Mouse (Mus musculus) embryonic facial prominence, embryonic 14.5 days (tissue): ENCODE measurements at regions not wholly inside any gene's neighbourhood (a gene's known extent, or its start where the extent isn't known, plus 50 kb on each side); places are given as distances from the start of the nearest gene placed in this dataset.

Experiments used
- ATAC-seq: fragments of 200-750 bp; cut with Nextera tagmentation; 2 replicates; pipeline ENCODE4 v1.8.0; 2017; ENCODE audit warnings: low read depth, moderate number of reproducible peaks, moderate TSS enrichment
- DNase-seq: peaks from one replicate; pipeline ENCODE4 v3.0.0-alpha.2; 2015; ENCODE audit warnings: low spot score
- H3K27ac ChIP-seq: fragments of 300-500 bp; sonication (generic); replicated peaks from 2 replicates; pipeline ENCODE4 v1.5.1; 2014; ENCODE audit warnings: low read depth, mild to moderate bottlenecking, low read length, moderate library complexity
- H3K27me3 ChIP-seq: fragments of 300-500 bp; sonication (generic); replicated peaks from 2 replicates; pipeline ENCODE4 v1.6.1; 2014; ENCODE audit warnings: low read length; ENCODE audit not compliant: control insufficient read depth, insufficient read depth
- H3K36me3 ChIP-seq: fragments of 300-500 bp; sonication (generic); 2 replicates; pipeline ENCODE4 v1.6.1; 2014; ENCODE audit warnings: low read length, mixed read lengths; ENCODE audit not compliant: control insufficient read depth, insufficient read depth
- H3K4me1 ChIP-seq: fragments of 300-500 bp; sonication (generic); 2 replicates; pipeline ENCODE4 v1.6.1; 2014; ENCODE audit warnings: antibody characterized with exemption, low read length; ENCODE audit not compliant: control insufficient read depth, insufficient read depth
- H3K4me2 ChIP-seq: fragments of 300-500 bp; sonication (generic); 2 replicates; pipeline ENCODE4 v1.6.1; 2014; ENCODE audit warnings: low read depth, mild to moderate bottlenecking, low read length, moderate library complexity, mixed read lengths
- H3K4me3 ChIP-seq: fragments of 300-500 bp; sonication (generic); 2 replicates; pipeline ENCODE4 v1.5.1; 2014; ENCODE audit warnings: low read depth, mild to moderate bottlenecking, low read length
- H3K9ac ChIP-seq: fragments of 300-500 bp; sonication (generic); 2 replicates; pipeline ENCODE4 v1.6.1; 2014; ENCODE audit warnings: low read depth, mild to moderate bottlenecking, low read length, moderate library complexity, mixed read lengths
- H3K9me3 ChIP-seq: fragments of 300-500 bp; sonication (generic); 2 replicates; pipeline ENCODE4 v1.6.1; 2016; ENCODE audit warnings: low read length; ENCODE audit not compliant: control insufficient read depth
- WGBS: fragments of 180-500 bp; shearing (Covaris S2); extraction: QIAGEN DNeasy Blood & Tissue Kit; methylation state at CpG from one replicate; pipeline ENCODE4 v1.1.7; 2014; 5-methylcytosine and 5-hydroxymethylcytosine counted together

DNA sequence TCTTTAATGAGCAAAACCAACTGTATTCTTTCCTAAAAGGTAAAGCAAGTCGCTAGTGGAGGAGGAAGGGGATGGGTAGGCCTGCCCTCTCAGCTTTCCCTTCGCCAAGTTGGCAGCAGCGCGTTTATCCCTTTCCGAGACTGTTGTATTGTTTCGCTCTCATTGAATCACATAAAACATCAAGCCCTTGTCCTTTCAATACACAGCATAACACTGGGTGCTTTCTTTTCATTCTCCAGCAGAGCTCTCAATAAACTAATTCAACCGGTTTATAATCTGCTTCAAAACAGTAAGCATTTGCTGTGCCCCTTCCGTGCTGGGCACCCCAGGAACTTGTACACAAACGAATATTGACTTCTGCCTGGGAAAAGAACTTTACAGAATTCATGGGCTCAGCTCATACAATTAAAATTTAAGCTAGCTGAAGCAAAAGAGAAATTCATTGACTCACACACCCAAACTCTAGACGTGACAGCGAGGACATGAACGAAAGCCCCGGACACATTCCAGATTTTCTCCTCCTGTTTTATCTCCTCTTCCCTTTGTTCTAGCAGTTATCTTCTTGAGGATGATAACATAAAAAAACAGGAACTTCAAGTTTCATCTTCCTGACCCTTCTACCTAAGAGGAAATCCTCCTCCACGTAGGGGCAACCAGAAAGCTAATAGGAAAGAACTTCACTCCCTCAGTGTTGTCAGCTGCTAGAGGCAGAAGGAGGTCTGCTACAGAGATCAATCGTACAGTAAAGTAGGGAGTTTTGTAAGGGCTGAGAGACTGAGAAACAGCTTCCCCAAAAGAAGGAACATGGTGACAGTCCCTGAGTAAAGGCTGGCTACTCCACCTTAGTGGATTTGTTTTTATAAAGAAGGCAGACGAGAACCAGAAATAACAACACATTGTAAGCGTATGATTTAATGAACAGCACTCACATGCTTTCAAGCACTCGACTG, 177.9 kb downstream of the Kdr start:
- ATAC-seq: peak; percentile 44; the same call in 1 of the 2 replicates
- H3K9ac ChIP-seq: no peak overlapping the region
- H3K36me3 ChIP-seq: no peaks in the 10 kb centered on the region
- H3K4me1 ChIP-seq: no peaks in the 10 kb centered on the region
- no peak overlapping the region for H3K4me2 ChIP-seq
- H3K27me3 ChIP-seq: no peaks in the 10 kb centered on the region
- DNase-seq: no peak
- no peak overlapping the region for H3K4me3 ChIP-seq
- H3K27ac ChIP-seq: no peak overlapping the region
- no peaks in the 10 kb centered on the region for H3K9me3 ChIP-seq
- 75% methylated on average over 18 of the region's 18 CpGs for WGBS

- no peaks in the 10 kb centered on the region for H3K27me3 ChIP-seq
- no peaks in the 10 kb centered on the region for H3K9me3 ChIP-seq
- H3K4me2 ChIP-seq: no peak overlapping the region
- H3K36me3 ChIP-seq: no peaks in the 10 kb centered on the region
- no peak overlapping the region for H3K9ac ChIP-seq
- no peak overlapping the region for H3K27ac ChIP-seq
- no peak for ATAC-seq
- no peak overlapping the region for H3K4me3 ChIP-seq
- 75% methylated on average over 4 of the region's 4 CpGs for WGBS
- H3K4me1 ChIP-seq: no peaks in the 10 kb centered on the region
- DNase-seq: no peak
Measured at GRCm38 (mm10) chr5:75799627-75800026, 178.6 kb downstream of the Kdr start.

- Histone ChIP-seq H3K9me3 (no peaks in the 10 kb centered on the region), H3K4me3 (no peak overlapping the region), H3K27me3 (no peaks in the 10 kb centered on the region), H3K36me3 (no peaks in the 10 kb centered on the region), H3K27ac (no peak overlapping the region), H3K9ac (no peak overlapping the region), H3K4me1 (no peaks in the 10 kb centered on the region), H3K4me2 (no peak overlapping the region)
- DNase-seq: no peak
- ATAC-seq: no peak
Measured at GRCm38 (mm10) chr5:75793184-75793583, 185.1 kb downstream of the Kdr start.

DNA sequence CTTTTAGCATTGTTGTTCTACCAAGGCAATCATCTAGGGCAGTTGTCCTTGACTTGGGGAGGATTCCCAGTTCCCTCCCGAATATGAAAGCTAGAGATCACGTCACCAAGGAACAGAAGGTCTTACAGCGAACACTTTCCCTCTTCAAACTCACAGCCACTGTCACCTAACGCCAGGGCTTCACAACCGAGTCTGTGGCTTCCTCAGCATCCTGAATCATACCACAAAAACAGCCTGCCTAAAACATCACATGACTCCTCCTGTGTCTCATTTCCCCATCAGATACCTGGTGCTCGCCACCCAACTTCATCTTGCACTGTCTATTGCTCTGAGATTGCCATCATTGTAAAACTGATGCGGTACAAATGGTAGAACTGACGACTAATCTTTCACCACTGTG, 186.5 kb downstream of the Kdr start:
- no peak overlapping the region for H3K27ac ChIP-seq
- ATAC-seq: no peak

GRCm38 (mm10) chr5:75788087-75788486, 190.2 kb downstream of the Kdr start:
- no peaks in the 10 kb centered on the region for H3K4me1 ChIP-seq
- WGBS: 54% methylated on average over 3 of the region's 3 CpGs
- H3K9me3 ChIP-seq: no peaks in the 10 kb centered on the region
- H3K27ac ChIP-seq: no peak overlapping the region
- DNase-seq (no peak), ATAC-seq (no peak)
- no peaks in the 10 kb centered on the region for H3K27me3 ChIP-seq
- H3K36me3 ChIP-seq: no peaks in the 10 kb centered on the region
- no peak overlapping the region for H3K4me2 ChIP-seq
- H3K9ac ChIP-seq: no peak overlapping the region
- no peak overlapping the region for H3K4me3 ChIP-seq

More for the DNA sequence above, 186.5 kb downstream of the Kdr start:
- H3K9me3 ChIP-seq: no peaks in the 10 kb centered on the region
- H3K9ac ChIP-seq: no peak overlapping the region
- no peak for DNase-seq
- no peak overlapping the region for H3K4me3 ChIP-seq
- no peaks in the 10 kb centered on the region for H3K4me1 ChIP-seq
- WGBS: 82% methylated on average over 8 of the region's 8 CpGs
- H3K36me3 ChIP-seq: no peaks in the 10 kb centered on the region
- no peaks in the 10 kb centered on the region for H3K27me3 ChIP-seq
- no peak overlapping the region for H3K4me2 ChIP-seq

DNA sequence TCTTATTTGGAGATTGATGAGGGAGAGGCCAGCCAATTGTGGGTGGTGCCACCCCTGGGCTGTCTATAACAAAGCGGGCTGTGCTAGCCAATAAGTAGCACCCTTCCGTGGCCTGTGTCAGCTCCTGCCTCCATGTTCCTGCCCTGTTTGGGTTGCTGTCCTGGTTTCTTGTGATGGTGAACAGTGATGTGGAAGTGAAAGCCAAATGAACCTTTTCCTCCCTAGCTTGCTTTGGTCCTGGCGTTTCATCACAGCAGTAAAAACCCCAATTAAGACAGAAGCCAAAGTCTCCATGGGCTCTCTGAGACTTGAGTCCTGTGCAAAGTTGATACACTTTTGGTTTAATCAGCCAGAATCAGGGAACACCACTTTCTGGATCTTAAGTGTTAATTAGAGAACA, 192.1 kb downstream of the Kdr start:
- Histone ChIP-seq H3K4me2 (no peak overlapping the region), H3K27me3 (no peaks in the 10 kb centered on the region), H3K9ac (no peak overlapping the region), H3K27ac (no peak overlapping the region), H3K4me1 (no peaks in the 10 kb centered on the region), H3K36me3 (no peaks in the 10 kb centered on the region), H3K4me3 (no peak overlapping the region), H3K9me3 (no peaks in the 10 kb centered on the region)
- ATAC-seq: no peak
- WGBS: 86% methylated on average over 3 of the region's 3 CpGs
- no peak for DNase-seq

GRCm38 (mm10) chr5:75784998-75785593, 193.2 kb downstream of the Kdr start:
- 77% methylated on average over 8 of the region's 8 CpGs for WGBS
- Histone ChIP-seq H3K4me3 (no peak overlapping the region), H3K9me3 (no peaks in the 10 kb centered on the region), H3K4me2 (no peak overlapping the region), H3K36me3 (no peaks in the 10 kb centered on the region), H3K9ac (no peak overlapping the region), H3K27me3 (no peaks in the 10 kb centered on the region), H3K4me1 (no peaks in the 10 kb centered on the region), H3K27ac (no peak overlapping the region)
- DNase-seq (no peak), ATAC-seq (no peak)

- ATAC-seq: no peak
- Histone ChIP-seq H3K4me2 (no peak overlapping the region), H3K9ac (no peak overlapping the region), H3K4me3 (no peak overlapping the region), H3K27me3 (no peaks in the 10 kb centered on the region), H3K9me3 (no peaks in the 10 kb centered on the region), H3K36me3 (no peaks in the 10 kb centered on the region), H3K27ac (no peak overlapping the region), H3K4me1 (no peaks in the 10 kb centered on the region)
- WGBS: 88% methylated on average over 5 of the region's 5 CpGs
- no peak for DNase-seq
Measured at GRCm38 (mm10) chr5:75770592-75770991, 195.9 kb downstream of the Kit start.
